26 mouse cellular contexts compared by ENCODE assay signal in the genomic region with DNA sequence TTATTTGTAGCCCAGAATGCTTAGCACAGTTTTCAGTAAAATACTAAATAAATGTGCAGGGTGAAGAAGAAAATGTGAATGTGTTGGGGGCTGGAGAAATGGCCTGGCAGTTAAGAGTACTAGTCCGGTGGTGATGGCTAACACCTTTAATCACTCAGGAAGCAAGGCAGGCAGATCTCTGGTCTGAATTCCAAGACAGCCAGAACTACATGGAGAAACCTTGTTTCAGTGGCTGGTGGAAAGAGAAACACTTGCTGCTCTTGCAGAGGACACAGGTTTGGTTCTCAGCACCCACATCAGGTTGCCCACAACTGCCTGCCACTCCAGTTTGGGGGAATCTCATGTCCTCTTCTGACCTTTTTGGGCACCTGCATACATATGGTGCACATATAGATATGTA.
"Had no signal": no experiment of that assay in that cellular context is flagged by ENCODE, and none has a peak within 500 bp of the region (broad histone marks: within the 10 kb centered on the region; RNA-seq: fewer than 3 reads in every experiment).

No protein-coding gene starts in this region.

- H3K9me3 ChIP-seq: heart, embryonic 13.5 days; heart, embryonic 15.5 days; hindbrain, embryonic 13.5 days; hindbrain, embryonic 15.5 days; kidney, embryonic 15.5 days; limb, embryonic 13.5 days; limb, embryonic 15.5 days; liver, embryonic 12.5 days had no signal

- H3K27me3 ChIP-seq: heart, embryonic 13.5 days; heart, embryonic 15.5 days; hindbrain, embryonic 13.5 days; hindbrain, embryonic 15.5 days; kidney, embryonic 15.5 days; limb, embryonic 13.5 days; limb, embryonic 15.5 days; liver, embryonic 12.5 days had no signal

- H3K4me2 ChIP-seq: heart, embryonic 11.5 days; heart, embryonic 13.5 days; heart, embryonic 15.5 days; hindbrain, embryonic 13.5 days; hindbrain, embryonic 15.5 days; kidney, embryonic 15.5 days; limb, embryonic 13.5 days; limb, embryonic 15.5 days; liver, embryonic 12.5 days had no signal

- H3K36me3 ChIP-seq: heart, embryonic 15.5 days; hindbrain, embryonic 15.5 days had no signal

- ATAC-seq: hindbrain, postnatal 0 days; intestine, embryonic 16.5 days; liver, embryonic 12.5 days had no signal

- H3K4me3 ChIP-seq: heart, embryonic 13.5 days; heart, embryonic 15.5 days; hindbrain, embryonic 13.5 days; hindbrain, embryonic 15.5 days; kidney, embryonic 15.5 days; limb, embryonic 13.5 days; limb, embryonic 15.5 days; liver, embryonic 12.5 days had no signal

- H3K9ac ChIP-seq: heart, embryonic 13.5 days; heart, embryonic 15.5 days; hindbrain, embryonic 13.5 days; hindbrain, embryonic 15.5 days; kidney, embryonic 15.5 days; limb, embryonic 13.5 days; limb, embryonic 15.5 days; liver, embryonic 12.5 days; liver, embryonic 14.5 days had no signal

- H3K27ac ChIP-seq: heart, embryonic 13.5 days; heart, embryonic 15.5 days; hindbrain, embryonic 15.5 days; kidney, embryonic 15.5 days; kidney, postnatal 0 days; limb, embryonic 13.5 days; limb, embryonic 15.5 days; liver, embryonic 12.5 days; liver, embryonic 14.5 days had no signal

- DNase-seq: gastrocnemius, postnatal 14 days; gastrocnemius, postnatal 36 days; heart, adult 18-20 months; heart, postnatal 14 days; heart, postnatal 36 days; kidney, adult 11 months; kidney, adult 2 months; kidney, adult 9 months; kidney, postnatal 14 days; kidney, postnatal 36 days; layer of hippocampus, adult 9-11 months; layer of hippocampus, postnatal 36 days; left cerebral cortex, postnatal 4 days had no signal
